Mouse (Mus musculus): Measurements from ENCODE around the gene Gtf2f2. TPM values are rescaled to one million over a fixed set of nuclear protein-coding genes. Genes with fewer than 3 reads are reported as not detected.

The Gtf2f2 gene
- total and polyA plus RNA-seq, 3 experiments = 57.6 to 71.2 TPM; not detected in 1

- Histone ChIP-seq H3K9ac (ENCODE audit: control insufficient read depth, low read depth, low read length, poor library complexity, severe bottlenecking) (no peak overlapping the region), H3K27ac (ENCODE audit: control insufficient read depth, low read depth, low read length) (no peak overlapping the region), H3K9me3 (replicated peaks; ENCODE audit: insufficient read depth, low read length) (no peaks in the 10 kb centered on the region), H3K79me2 (ENCODE audit: control insufficient read depth, insufficient read depth, low read length, poor library complexity) (no peaks in the 10 kb centered on the region), H3K27me3 (ENCODE audit: control insufficient read depth in 1 of 2, insufficient read depth in 2 of 2, low read length in 2 of 2) (no peaks in the 10 kb centered on the region; a peak in 1 of 4 replicates), H3K4me3 (ENCODE audit: control insufficient read depth in 1 of 2, insufficient read depth in 1 of 2, low read depth in 2 of 2, low read length in 2 of 2) (no peak overlapping the region), H3K36me3 (ENCODE audit: control insufficient read depth in 1 of 2, insufficient read depth in 2 of 2, low read length in 2 of 2) (no peaks in the 10 kb centered on the region), H3K4me1 (ENCODE audit: control insufficient read depth in 1 of 2, insufficient read depth in 2 of 2, low read length in 2 of 2) (no peaks in the 10 kb centered on the region)
- TF ChIP-seq ZC3H11A (IDR thresholded peaks at IDR 0.05; ENCODE audit: low read depth, low read length) (peak; percentile 86), RAD21 (IDR thresholded peaks at IDR 0.05; ENCODE audit: low read depth, low read length) (peak; percentile 91), SMC3 (IDR thresholded peaks at IDR 0.05; ENCODE audit: low read depth, low read length) (peak; percentile 94), POLR2A (IDR thresholded peaks at IDR 0.05; ENCODE audit: control insufficient read depth in 1 of 2, insufficient read depth in 1 of 2, low read depth in 1 of 2, low read length in 2 of 2, poor library complexity in 1 of 2) (no peak), CTCF (IDR thresholded peaks at IDR 0.05 in 2 of 3, conservative IDR thresholded peaks at IDR 0.05 in 1 of 3; ENCODE audit: control insufficient read depth in 1 of 3, insufficient read depth in 1 of 3, low read depth in 2 of 3, low read length in 3 of 3, poor library complexity in 1 of 3, severe bottlenecking in 1 of 3) (peak; percentile 54 to 93 (median 78))
- peak; percentile 84 for DNase-seq (ENCODE audit: low read depth, low spot score)
Observed at GRCm38 (mm10) chr14:75876320-75877043, 134.2 kb downstream of the Gtf2f2 start.

GRCm38 (mm10) chr14:75873612-75874011 lies 137.1 kb downstream of the Gtf2f2 start:
- Histone ChIP-seq H3K27ac (ENCODE audit: control insufficient read depth, low read depth, low read length) (no peak overlapping the region), H3K4me3 (ENCODE audit: control insufficient read depth in 1 of 2, insufficient read depth in 1 of 2, low read depth in 2 of 2, low read length in 2 of 2) (no peak overlapping the region), H3K36me3 (ENCODE audit: control insufficient read depth in 1 of 2, insufficient read depth in 2 of 2, low read length in 2 of 2) (no peaks in the 10 kb centered on the region), H3K79me2 (ENCODE audit: control insufficient read depth, insufficient read depth, low read length, poor library complexity) (no peaks in the 10 kb centered on the region), H3K9me3 (replicated peaks; ENCODE audit: insufficient read depth, low read length) (no peaks in the 10 kb centered on the region), H3K9ac (ENCODE audit: control insufficient read depth, low read depth, low read length, poor library complexity, severe bottlenecking) (no peak overlapping the region), H3K4me1 (ENCODE audit: control insufficient read depth in 1 of 2, insufficient read depth in 2 of 2, low read length in 2 of 2) (no peaks in the 10 kb centered on the region), H3K27me3 (ENCODE audit: control insufficient read depth in 1 of 2, insufficient read depth in 2 of 2, low read length in 2 of 2) (no peaks in the 10 kb centered on the region)
- DNase-seq (ENCODE audit: low read depth, low spot score) = no peak
- no peak for TF ChIP-seq CHD2 (IDR thresholded peaks at IDR 0.05; ENCODE audit: low read length)
- no peak for TF ChIP-seq JUND (IDR thresholded peaks at IDR 0.05; ENCODE audit: low read depth, low read length)
- TF ChIP-seq ELF1 (IDR thresholded peaks at IDR 0.05; ENCODE audit: low read depth, low read length) = no peak
- TF ChIP-seq ZC3H11A (IDR thresholded peaks at IDR 0.05; ENCODE audit: low read depth, low read length) = no peak
- TF ChIP-seq NELFE (IDR thresholded peaks at IDR 0.05; ENCODE audit: low read depth, low read length) = no peak
- no peak for TF ChIP-seq GATA1 (IDR thresholded peaks at IDR 0.05; ENCODE audit: low read depth, low read length)
- no peak for TF ChIP-seq MEF2A (IDR thresholded peaks at IDR 0.05; ENCODE audit: extremely low read depth, insufficient replicate concordance, low read depth, low read length, poor library complexity, severe bottlenecking)
- no peak for TF ChIP-seq POLR2A (IDR thresholded peaks at IDR 0.05; ENCODE audit: control insufficient read depth in 1 of 2, insufficient read depth in 1 of 2, low read depth in 1 of 2, low read length in 2 of 2, poor library complexity in 1 of 2)
- TF ChIP-seq MYB (IDR thresholded peaks at IDR 0.05; ENCODE audit: low read depth, low read length) = no peak
- no peak for TF ChIP-seq SIN3A (IDR thresholded peaks at IDR 0.05; ENCODE audit: low read length)
- TF ChIP-seq MAX (IDR thresholded peaks at IDR 0.05; ENCODE audit: low read length) = no peak
- TF ChIP-seq BHLHE40 (IDR thresholded peaks at IDR 0.05; ENCODE audit: borderline replicate concordance, low read depth, low read length) = no peak

Data from MEL (cell line).